Mouse (Mus musculus): ENCODE measurements around the gene Rab40b.
A peak's percentile ranks its signal among the peaks of the same experiment; 100 is the strongest.

Gene Rab40b

GRCm38 (mm10) chr11:121387750-121388553 lies at the start of gene Rab40b:
Rab40b (minus strand) TSS chr11:121388251.
- peak; percentile 100 for DNase-seq (ENCODE audit: low read depth, low spot score)

- DNase-seq (ENCODE audit: low read depth, low spot score) = no peak
These were observed 49.2 kb upstream of the Rab40b start for GRCm38 (mm10) chr11:121437236-121437635.

- DNase-seq (ENCODE audit: low read depth, low spot score) = peak; percentile 99
These were observed 46.4 kb upstream of the Rab40b start, which contains the start of gene Fn3k for GRCm38 (mm10) chr11:121434156-121435155. Fn3k (plus strand) TSS chr11:121434913.

GRCm38 (mm10) chr11:121433397-121433796 lies 45.3 kb upstream of the Rab40b start:
- no peak for DNase-seq (ENCODE audit: low read depth, low spot score)

GRCm38 (mm10) chr11:121421553-121422173 lies 33.6 kb upstream of the Rab40b start:
- DNase-seq (ENCODE audit: low read depth, low spot score) = no peak

- peak; percentile 100 for DNase-seq (ENCODE audit: low read depth, low spot score)
These were observed 32.9 kb upstream of the Rab40b start, which contains the start of gene Fn3krp for GRCm38 (mm10) chr11:121420830-121421552. Fn3krp (plus strand) TSS chr11:121421401.

- DNase-seq (ENCODE audit: low read depth, low spot score) = no peak
These were observed 32.3 kb upstream of the Rab40b start for GRCm38 (mm10) chr11:121420379-121420778.

- DNase-seq (ENCODE audit: low read depth, low spot score) = peak; percentile 83
These were observed 30.9 kb upstream of the Rab40b start for GRCm38 (mm10) chr11:121418932-121419331.

- peak; percentile 69 for DNase-seq (ENCODE audit: low read depth, low spot score)
These were observed 29.9 kb upstream of the Rab40b start for GRCm38 (mm10) chr11:121417971-121418370.

- DNase-seq (ENCODE audit: low read depth, low spot score) = no peak
These were observed 27.3 kb upstream of the Rab40b start for GRCm38 (mm10) chr11:121415351-121415750.

- DNase-seq (ENCODE audit: low read depth, low spot score) = peak; percentile 69
These were observed 26.7 kb upstream of the Rab40b start for GRCm38 (mm10) chr11:121414762-121415161.

- peak; percentile 94 for DNase-seq (ENCODE audit: low read depth, low spot score)
These were observed 19.5 kb upstream of the Rab40b start for GRCm38 (mm10) chr11:121407366-121408155.

GRCm38 (mm10) chr11:121392405-121392804 lies 4.4 kb upstream of the Rab40b start:
- DNase-seq (ENCODE audit: low read depth, low spot score) = no peak

- DNase-seq (ENCODE audit: low read depth, low spot score) = no peak
These were observed 2.7 kb upstream of the Rab40b start for GRCm38 (mm10) chr11:121390793-121391192.

GRCm38 (mm10) chr11:121388554-121388945 lies 499 bp upstream of the Rab40b start:
- no peak for DNase-seq (ENCODE audit: low read depth, low spot score)

- DNase-seq (ENCODE audit: low read depth, low spot score) = peak; percentile 84
These were observed 7.8 kb downstream of the Rab40b start for GRCm38 (mm10) chr11:121380294-121380693.

- DNase-seq (ENCODE audit: low read depth, low spot score) = no peak
These were observed 9.4 kb downstream of the Rab40b start for GRCm38 (mm10) chr11:121378644-121379043.

- DNase-seq (ENCODE audit: low read depth, low spot score) = peak; percentile 61
These were observed 14.7 kb downstream of the Rab40b start for GRCm38 (mm10) chr11:121373305-121373704.

- DNase-seq (ENCODE audit: low read depth, low spot score) = peak; percentile 46
These were observed 17.6 kb downstream of the Rab40b start for GRCm38 (mm10) chr11:121370337-121370994.
